Mouse (Mus musculus) lung, adult 2 months (tissue): ENCODE measurements around the gene Gtf3c5.

Experiments used
- CTCF ChIP-seq: fragments of 200-500 bp; IDR thresholded peaks from 2 replicates; pipeline ENCODE4 v1.5.1; 2011; ENCODE audit warnings: mild to moderate bottlenecking, low read length, control low read depth; ENCODE audit not compliant: insufficient read depth
- POLR2A ChIP-seq: fragments of 200-500 bp; IDR thresholded peaks from 2 replicates; pipeline ENCODE4 v1.6.1; 2011; ENCODE audit warnings: low read depth, mild to moderate bottlenecking, control low read depth, low read length, borderline replicate concordance; ENCODE audit errors: extremely low read depth

- TF ChIP-seq POLR2A (no peak), CTCF (no peak)
These were observed 47.4 kb downstream of the Gtf3c5 start for GRCm38 (mm10) chr2:28536166-28536565.
